Mouse (Mus musculus) C3H10T1/2 (cell line): ENCODE measurements around the gene Kbtbd3. TPM values are rescaled to one million over a fixed set of nuclear protein-coding genes. Genes with fewer than 3 reads are reported as not detected.

Experiments
- polyA plus RNA-seq, 2 experiments: library from polyadenylated mRNA; unstranded; fragments of >200 nt; fragmentation: generic; extraction: Trizol; gene quantifications; one replicate each; pipeline ENCODE4 v1.2.1; 2012; ENCODE audit warnings: missing spikeins in 2 of 2

Kbtbd3 gene
- polyA plus RNA-seq = under 1 TPM; 0.05 to 0.80 TPM

GRCm38 (mm10) chr9:4309351-4310085 is at the start of gene Kbtbd3, which contains the start of gene Aasdhppt:
Gene Kbtbd3, plus strand, starts transcription at chr9:4309833.
Gene Aasdhppt, minus strand, starts transcription at chr9:4309471.

GRCm38 (mm10) chr9:4375828-4376639 is 66.4 kb downstream of the Kbtbd3 start, which contains the start of gene Msantd4:
Gene Msantd4, plus strand, starts transcription at chr9:4376562.

Other genes starting within 250 kb of the Kbtbd3 start
- 1 to 10 TPM; 1.4 to 3.4 TPM for gene Aasdhppt, start 362 bp upstream of the Kbtbd3 start, polyA plus RNA-seq
- gene Msantd4, start 66.7 kb downstream of the Kbtbd3 start, polyA plus RNA-seq = 1 to 10 TPM in 1 of 2 experiments, under 1 TPM in 1; 0.76 to 9.6 TPM